Mouse (Mus musculus): ENCODE results near the gene Ankrd55. TPM values are rescaled to one million over a fixed set of nuclear protein-coding genes. Genes with fewer than 3 reads are reported as not detected.

Ankrd55 gene
- polyA plus RNA-seq, 1 experiment: 0.17 TPM

DNA sequence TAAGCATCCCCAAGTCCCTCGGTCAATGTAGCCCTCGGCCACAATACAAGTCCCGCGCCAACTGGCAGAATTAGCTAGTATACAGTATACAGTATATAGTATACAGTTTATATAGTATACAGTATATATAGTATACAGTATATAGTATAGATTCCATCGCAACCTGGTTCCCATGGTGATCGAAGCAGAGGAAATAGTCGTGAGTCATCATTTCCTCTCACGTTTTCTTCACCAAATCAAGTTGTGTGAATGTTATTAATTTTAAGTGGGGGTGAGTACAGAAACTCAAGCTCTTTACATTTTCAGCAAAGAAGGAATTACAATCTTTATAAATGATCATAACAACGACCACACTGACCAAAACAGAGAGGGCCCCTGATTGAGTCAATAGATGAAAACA is 96.8 kb downstream of the Ankrd55 start:
- Histone ChIP-seq H3K36me3 (replicated peaks; ENCODE audit: low read length) (no peaks in the 10 kb centered on the region), H3K4me1 (peaks cover 45% of the 10 kb centered on the region), H3K9me3 (no peaks in the 10 kb centered on the region), H3K27me3 (replicated peaks) (no peaks in the 10 kb centered on the region), H3K4me3 (replicated peaks) (no peak overlapping the region)
- TF ChIP-seq GATA1 (IDR thresholded peaks at IDR 0.05; ENCODE audit: borderline replicate concordance, low read length) (no peak), FLI1 (IDR thresholded peaks at IDR 0.05; ENCODE audit: low read length) (no peak)

DNA sequence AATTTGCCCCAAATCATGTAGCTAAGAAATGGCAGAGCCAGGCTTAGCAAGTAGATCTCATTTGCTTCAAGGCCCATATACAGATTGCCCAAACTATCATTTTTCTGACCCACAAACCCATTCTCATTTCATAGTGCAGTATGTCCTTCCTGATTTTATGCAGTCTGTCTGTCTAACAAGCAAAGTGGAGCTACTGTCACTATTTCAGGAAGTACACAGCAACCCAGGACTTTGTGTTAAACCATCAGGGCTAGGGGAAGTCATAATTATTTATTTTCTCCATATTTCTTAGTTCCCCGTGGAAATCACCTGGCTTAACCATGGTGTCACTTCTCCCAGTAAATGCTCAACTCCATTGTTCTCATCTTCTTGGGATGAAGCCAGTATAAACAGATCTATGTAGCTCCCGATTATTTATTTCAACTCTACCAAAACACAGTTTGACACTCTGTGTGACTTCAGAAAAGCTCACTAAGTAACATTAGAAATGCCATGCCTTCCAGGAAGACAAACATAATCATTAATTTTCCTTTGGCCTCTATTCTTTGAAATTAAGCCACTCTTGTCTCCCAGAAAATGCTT is 98.3 kb downstream of the Ankrd55 start:
- peaks cover 3% of the 10 kb centered on the region for H3K27me3 ChIP-seq (replicated peaks)
- TF ChIP-seq FLI1 (IDR thresholded peaks at IDR 0.05; ENCODE audit: low read length) (no peak), GATA1 (IDR thresholded peaks at IDR 0.05; ENCODE audit: borderline replicate concordance, low read length) (no peak)
- H3K36me3 ChIP-seq (replicated peaks; ENCODE audit: low read length): no peaks in the 10 kb centered on the region
- H3K4me3 ChIP-seq (replicated peaks): no peak overlapping the region
- peaks cover 48% of the 10 kb centered on the region for H3K4me1 ChIP-seq
- no peaks in the 10 kb centered on the region for H3K9me3 ChIP-seq

DNA sequence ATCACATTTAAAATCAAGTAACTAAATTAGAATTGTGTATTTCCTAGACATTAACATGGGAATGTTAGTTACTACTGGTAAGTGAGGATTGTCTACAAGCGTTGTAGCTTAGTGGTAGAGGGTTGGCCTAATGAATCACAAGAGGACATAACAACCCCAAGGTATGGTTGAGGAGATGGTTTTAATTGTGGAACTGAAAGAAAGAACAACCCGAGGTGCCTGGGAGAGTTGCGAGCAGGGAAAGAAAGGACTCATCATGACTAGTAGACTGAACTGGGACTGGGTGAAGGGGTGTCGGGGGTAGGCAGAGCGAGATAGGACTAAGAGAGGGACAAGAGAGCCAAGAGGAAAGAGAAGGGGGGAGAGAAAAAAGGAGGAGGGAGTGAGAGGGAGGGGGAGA is 99.0 kb downstream of the Ankrd55 start:
- H3K27me3 ChIP-seq (replicated peaks): peaks cover 3% of the 10 kb centered on the region
- no peaks in the 10 kb centered on the region for H3K9me3 ChIP-seq
- TF ChIP-seq GATA1 (IDR thresholded peaks at IDR 0.05; ENCODE audit: borderline replicate concordance, low read length) (no peak), FLI1 (IDR thresholded peaks at IDR 0.05; ENCODE audit: low read length) (no peak)
- H3K4me3 ChIP-seq (replicated peaks): no peak overlapping the region
- H3K36me3 ChIP-seq (replicated peaks; ENCODE audit: low read length): no peaks in the 10 kb centered on the region
- peaks cover 47% of the 10 kb centered on the region for H3K4me1 ChIP-seq

DNA sequence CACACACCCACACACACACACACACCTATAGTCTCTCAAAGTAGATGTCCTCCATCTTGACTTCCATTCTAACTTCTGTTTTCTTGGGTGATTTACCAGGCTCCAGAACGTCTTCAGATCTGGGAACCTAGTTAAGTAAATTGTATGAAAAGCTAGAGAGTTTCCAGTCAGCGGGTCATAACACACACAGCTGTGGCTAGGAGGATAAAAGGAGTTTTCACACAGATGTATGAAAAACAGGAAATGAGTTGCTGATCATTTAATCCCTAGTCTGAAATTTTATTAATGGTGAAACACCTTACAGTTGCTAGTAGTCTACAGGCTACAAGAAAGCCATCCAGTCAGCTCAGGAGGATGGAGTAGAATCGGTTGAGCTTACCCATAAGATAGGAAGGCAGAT is 99.9 kb downstream of the Ankrd55 start:
- H3K36me3 ChIP-seq (replicated peaks; ENCODE audit: low read length): no peaks in the 10 kb centered on the region
- H3K4me1 ChIP-seq: peaks cover 41% of the 10 kb centered on the region
- TF ChIP-seq GATA1 (IDR thresholded peaks at IDR 0.05; ENCODE audit: borderline replicate concordance, low read length): no peak
- no peak for TF ChIP-seq FLI1 (IDR thresholded peaks at IDR 0.05; ENCODE audit: low read length)

DNA sequence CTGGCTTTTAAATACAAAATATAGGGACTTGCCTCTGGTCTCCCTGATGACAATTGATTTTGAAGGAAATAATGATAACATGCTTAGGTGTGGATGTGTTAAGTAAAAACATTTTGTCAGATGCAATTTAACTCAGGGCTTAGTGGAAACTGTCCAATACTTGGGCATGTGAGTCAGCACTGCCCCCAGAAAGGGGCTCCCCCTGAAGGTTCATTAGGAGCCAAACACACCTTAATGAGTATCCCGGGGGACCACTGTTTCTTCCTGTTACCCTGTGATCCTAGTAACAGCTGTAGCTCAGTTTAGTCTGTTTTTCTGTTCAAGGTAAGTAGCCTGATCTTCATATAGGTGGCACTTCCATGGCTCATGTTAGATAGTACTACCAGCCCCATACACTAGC is 102.0 kb downstream of the Ankrd55 start:
- Histone ChIP-seq H3K36me3 (replicated peaks; ENCODE audit: low read length) (no peaks in the 10 kb centered on the region), H3K4me1 (peaks cover 44% of the 10 kb centered on the region), H3K27me3 (replicated peaks) (peaks cover 7% of the 10 kb centered on the region), H3K4me3 (replicated peaks) (no peak overlapping the region), H3K9me3 (no peaks in the 10 kb centered on the region)
- no peak for TF ChIP-seq FLI1 (IDR thresholded peaks at IDR 0.05; ENCODE audit: low read length)
- no peak for TF ChIP-seq GATA1 (IDR thresholded peaks at IDR 0.05; ENCODE audit: borderline replicate concordance, low read length)

More for the DNA sequence above, 99.9 kb downstream of the Ankrd55 start:
- no peak overlapping the region for H3K4me3 ChIP-seq (replicated peaks)
- H3K27me3 ChIP-seq (replicated peaks): peaks cover 3% of the 10 kb centered on the region
- no peaks in the 10 kb centered on the region for H3K9me3 ChIP-seq

DNA sequence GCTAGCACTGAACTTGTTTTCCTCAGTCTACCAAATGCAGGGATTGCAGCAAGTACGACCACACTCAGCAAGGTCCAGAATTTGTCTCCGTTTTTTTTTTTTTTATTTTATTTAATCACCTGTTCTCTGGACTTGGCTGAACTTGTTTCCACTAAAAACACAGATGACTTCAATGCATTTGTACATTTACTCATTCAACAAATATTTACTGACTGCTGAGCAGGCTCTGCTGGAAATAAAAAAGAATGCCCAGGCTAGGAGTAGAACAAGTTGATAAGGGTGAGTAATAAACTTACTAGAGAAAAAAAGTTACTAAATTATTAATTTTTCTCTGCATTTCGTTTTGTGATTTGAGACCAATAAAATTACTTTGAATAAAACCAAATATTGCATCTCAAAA is 103.1 kb downstream of the Ankrd55 start:
- no peak for TF ChIP-seq FLI1 (IDR thresholded peaks at IDR 0.05; ENCODE audit: low read length)
- no peak for TF ChIP-seq GATA1 (IDR thresholded peaks at IDR 0.05; ENCODE audit: borderline replicate concordance, low read length)
- no peak overlapping the region for H3K4me3 ChIP-seq (replicated peaks)
- peaks cover 43% of the 10 kb centered on the region for H3K4me1 ChIP-seq
- H3K36me3 ChIP-seq (replicated peaks; ENCODE audit: low read length): no peaks in the 10 kb centered on the region
- H3K27me3 ChIP-seq (replicated peaks): peaks cover 7% of the 10 kb centered on the region
- no peaks in the 10 kb centered on the region for H3K9me3 ChIP-seq

DNA sequence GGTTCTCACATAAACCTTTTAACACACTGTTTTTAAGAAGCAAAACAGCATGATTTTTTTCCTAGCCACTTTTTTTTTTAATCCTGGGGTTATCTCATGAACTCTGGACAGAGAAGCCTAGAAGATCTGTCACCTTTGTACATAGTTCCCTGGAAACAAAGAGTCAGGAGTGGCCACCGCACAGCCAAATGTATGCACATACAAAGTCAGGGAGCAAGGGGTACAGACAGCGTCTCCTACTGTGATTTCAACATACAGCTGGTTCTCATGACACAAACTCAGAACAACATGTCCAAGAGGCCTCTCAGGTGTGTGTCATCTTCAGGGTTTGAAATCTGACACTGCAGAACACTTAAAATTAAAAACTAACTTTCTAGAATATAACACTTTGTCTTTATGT is 105.1 kb downstream of the Ankrd55 start:
- no peak overlapping the region for H3K4me3 ChIP-seq (replicated peaks)
- peaks cover 45% of the 10 kb centered on the region for H3K4me1 ChIP-seq
- H3K9me3 ChIP-seq: no peaks in the 10 kb centered on the region
- peaks cover 7% of the 10 kb centered on the region for H3K27me3 ChIP-seq (replicated peaks)
- H3K36me3 ChIP-seq (replicated peaks; ENCODE audit: low read length): no peaks in the 10 kb centered on the region
- TF ChIP-seq FLI1 (IDR thresholded peaks at IDR 0.05; ENCODE audit: low read length) (no peak), GATA1 (IDR thresholded peaks at IDR 0.05; ENCODE audit: borderline replicate concordance, low read length) (no peak)

DNA sequence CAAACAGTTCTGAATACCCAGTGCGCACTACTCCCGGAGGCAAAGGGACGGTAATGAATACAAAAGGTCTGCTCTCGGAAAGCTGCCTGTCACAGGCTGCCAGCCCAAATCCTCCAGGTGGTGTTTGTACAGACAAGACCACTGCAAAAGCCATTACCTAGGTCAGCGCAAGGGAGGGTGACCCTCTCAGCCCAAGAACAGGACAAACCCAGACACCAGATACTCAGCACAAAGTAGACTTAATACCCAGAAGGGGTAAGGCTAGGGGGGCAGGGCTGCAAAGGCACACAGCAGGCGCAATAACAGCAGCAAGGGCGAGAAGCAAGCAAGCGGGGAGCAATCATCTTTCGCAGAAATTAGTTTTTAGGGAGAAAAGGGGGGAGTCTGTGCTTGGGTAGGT is 106.0 kb downstream of the Ankrd55 start:
- peaks cover 7% of the 10 kb centered on the region for H3K27me3 ChIP-seq (replicated peaks)
- H3K4me1 ChIP-seq: peaks cover 41% of the 10 kb centered on the region
- TF ChIP-seq GATA1 (IDR thresholded peaks at IDR 0.05; ENCODE audit: borderline replicate concordance, low read length): no peak
- no peak for TF ChIP-seq FLI1 (IDR thresholded peaks at IDR 0.05; ENCODE audit: low read length)
- no peaks in the 10 kb centered on the region for H3K9me3 ChIP-seq
- no peak overlapping the region for H3K4me3 ChIP-seq (replicated peaks)
- H3K36me3 ChIP-seq (replicated peaks; ENCODE audit: low read length): no peaks in the 10 kb centered on the region

DNA sequence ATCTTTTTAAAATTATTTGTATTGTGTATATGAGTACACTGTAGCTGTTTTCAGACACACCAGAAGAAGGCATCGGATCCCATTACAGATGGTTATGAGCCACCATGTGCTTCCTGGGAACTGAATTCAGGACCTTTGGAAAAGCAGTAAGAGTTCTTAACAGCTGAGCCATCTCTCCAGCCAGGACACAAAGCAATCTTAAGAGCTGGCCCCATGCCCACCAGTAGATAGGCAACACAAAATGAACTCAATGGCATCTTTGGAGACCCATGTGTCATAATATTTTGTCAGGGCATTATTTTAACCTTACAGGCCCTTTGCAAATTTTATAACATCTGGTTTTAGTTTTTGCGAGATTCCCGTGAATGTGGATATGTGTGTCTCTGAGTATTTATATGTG is 116.5 kb downstream of the Ankrd55 start:
- Histone ChIP-seq H3K4me1 (peaks cover 42% of the 10 kb centered on the region), H3K27me3 (replicated peaks) (no peaks in the 10 kb centered on the region), H3K4me3 (replicated peaks) (no peak overlapping the region), H3K36me3 (replicated peaks; ENCODE audit: low read length) (peaks cover 18% of the 10 kb centered on the region), H3K9me3 (peaks cover 12% of the 10 kb centered on the region; the same call in 1 of the 2 replicates)
- no peak for TF ChIP-seq FLI1 (IDR thresholded peaks at IDR 0.05; ENCODE audit: low read length)
- no peak for TF ChIP-seq GATA1 (IDR thresholded peaks at IDR 0.05; ENCODE audit: borderline replicate concordance, low read length)

DNA sequence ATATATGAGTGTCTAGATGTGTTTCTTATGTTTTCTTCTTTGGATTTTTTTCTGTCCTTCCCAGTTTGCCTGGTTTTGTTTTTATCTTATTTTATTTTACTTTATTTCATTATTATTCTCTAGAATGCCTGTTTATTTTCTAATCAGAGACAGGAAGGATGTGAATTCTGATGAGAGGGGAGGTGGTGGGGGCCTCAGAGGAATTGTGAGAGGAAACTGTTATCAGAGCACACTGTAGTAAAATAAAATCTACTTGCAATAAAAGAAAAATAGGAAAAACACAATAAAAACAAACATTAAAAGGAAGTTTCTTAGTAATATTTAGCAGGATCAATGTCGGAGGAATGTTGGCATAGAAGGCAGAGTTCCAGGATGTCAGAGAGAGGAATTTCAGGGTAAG is 116.9 kb downstream of the Ankrd55 start:
- Histone ChIP-seq H3K4me3 (replicated peaks) (no peak overlapping the region), H3K9me3 (peaks cover 12% of the 10 kb centered on the region; the same call in 1 of the 2 replicates), H3K4me1 (peaks cover 37% of the 10 kb centered on the region), H3K36me3 (replicated peaks; ENCODE audit: low read length) (peaks cover 15% of the 10 kb centered on the region), H3K27me3 (replicated peaks) (no peaks in the 10 kb centered on the region)
- no peak for TF ChIP-seq GATA1 (IDR thresholded peaks at IDR 0.05; ENCODE audit: borderline replicate concordance, low read length)
- TF ChIP-seq FLI1 (IDR thresholded peaks at IDR 0.05; ENCODE audit: low read length): no peak
